Mouse (Mus musculus): ENCODE results near the gene Cmklr1.

Cmklr1 gene

GRCm38 (mm10) chr5:113584439-113584838, 65.8 kb downstream of the Cmklr1 start:
- no peak for DNase-seq

- DNase-seq, result no peak
Observed at GRCm38 (mm10) chr5:113583424-113584162, 66.6 kb downstream of the Cmklr1 start.

DNA sequence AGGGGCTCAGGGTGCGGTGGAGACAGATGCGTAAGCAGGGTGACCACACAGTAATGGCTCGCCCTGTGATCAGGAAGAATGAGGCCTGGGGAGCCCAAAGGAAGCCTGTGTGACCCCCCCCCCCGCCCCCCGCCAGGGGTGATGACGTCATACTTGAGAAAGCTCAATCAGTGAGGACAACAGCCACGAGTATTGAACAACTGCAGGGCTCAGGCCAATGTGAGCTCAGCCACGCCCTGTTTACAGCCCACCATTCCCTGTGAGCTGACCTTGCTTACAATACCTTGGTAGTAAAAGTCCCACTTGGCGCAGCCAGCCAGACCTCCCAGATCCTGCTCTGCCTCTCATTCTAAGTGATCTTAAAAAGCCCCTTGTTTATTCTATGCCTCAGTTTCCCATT, 69.4 kb downstream of the Cmklr1 start:
- DNase-seq, result no peak

GRCm38 (mm10) chr5:113580248-113580647, 70.0 kb downstream of the Cmklr1 start:
- no peak for DNase-seq

DNA sequence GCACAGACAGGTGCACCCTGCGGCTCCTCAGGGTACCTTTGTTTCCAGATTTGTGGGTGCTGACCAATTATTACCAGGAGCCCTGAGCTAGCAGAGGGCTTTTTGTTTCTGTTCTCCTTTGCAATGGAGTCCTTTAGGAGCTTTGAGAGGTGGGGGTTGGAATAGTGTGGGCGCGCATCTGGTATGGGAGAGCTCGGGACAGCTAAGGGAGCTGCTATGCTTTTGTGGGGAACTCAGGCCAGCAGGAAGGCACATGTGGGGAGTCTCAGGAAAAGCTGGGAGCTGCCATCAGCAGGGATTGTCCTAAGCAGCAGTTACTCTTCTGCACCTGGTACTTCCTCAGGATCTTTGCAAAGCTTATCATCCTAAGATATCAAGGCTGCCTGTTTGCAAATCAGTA, 71.1 kb downstream of the Cmklr1 start:
- no peak for DNase-seq

DNA sequence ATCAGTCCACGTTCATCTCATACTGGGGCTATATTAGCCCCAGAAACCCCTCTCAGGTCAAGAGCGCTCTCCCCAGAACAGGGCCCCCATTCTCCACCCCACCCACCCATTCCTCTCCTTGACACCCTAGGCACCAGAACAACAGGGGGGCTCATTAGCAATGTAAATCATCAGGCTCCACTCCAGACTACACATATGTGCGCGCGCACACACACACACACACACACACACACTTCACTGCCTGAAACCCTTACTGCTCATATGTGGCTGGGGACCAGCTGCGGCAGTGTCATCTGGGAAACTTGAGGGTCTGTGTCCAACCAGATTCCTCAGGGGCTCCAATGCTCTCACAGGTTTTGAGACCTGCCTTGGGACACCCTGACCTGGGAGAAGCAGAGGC, 71.8 kb downstream of the Cmklr1 start:
- no peak for DNase-seq

DNA sequence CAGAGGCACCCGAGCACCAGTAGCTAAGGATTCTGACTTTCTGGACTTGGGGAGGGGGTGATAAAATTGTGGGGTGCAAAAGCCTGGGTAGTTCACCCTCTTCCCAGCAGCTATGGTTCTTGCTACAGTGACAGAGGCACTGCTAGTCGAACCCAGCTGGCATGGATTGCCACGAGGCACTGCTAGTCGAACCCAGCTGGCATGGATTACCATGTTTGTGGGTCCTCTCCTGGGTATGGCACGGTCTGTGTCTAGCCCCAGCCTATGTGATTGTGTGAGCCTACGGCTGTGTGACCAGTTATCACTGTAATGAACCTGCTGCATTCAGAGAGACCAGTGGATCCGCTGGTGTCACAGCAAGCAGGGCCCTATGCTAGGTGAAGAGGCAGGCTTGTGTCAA, 72.7 kb downstream of the Cmklr1 start:
- no peak for DNase-seq

DNA sequence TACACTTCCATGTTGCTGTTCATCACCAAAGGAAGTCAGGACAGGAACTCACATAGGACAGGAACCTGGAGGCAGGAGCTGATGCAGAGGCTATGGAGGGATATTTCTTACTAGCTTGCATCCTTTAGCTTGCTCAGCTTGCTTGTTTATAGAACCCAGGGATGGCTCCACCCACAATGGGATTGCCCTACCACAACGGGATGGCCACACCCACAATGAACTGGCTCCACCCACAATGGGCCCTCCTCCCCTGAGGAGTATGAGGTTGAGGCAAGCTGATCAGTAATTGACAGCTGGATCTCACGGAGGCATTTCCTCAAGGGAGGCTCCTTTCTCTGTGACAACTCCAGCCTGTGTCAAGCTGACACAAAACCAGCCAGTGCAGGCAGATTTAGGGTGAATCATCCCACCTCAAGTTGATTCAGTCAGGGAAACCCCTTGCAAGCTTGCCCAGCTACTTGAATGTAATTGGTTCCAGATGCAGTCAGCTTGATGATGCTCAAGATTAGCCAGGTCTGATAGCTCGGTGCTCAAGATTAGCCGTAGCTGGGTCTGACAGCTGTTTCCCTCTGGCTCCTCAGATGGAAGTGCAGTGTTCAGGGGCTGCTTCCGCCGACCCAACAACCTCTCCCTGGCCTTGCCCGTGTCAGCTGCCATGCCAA, 80.0 kb downstream of the Cmklr1 start:
- DNase-seq, result no peak

GRCm38 (mm10) chr5:113565858-113566257, 84.4 kb downstream of the Cmklr1 start:
- no peak for DNase-seq

- no peak for DNase-seq
Observed at GRCm38 (mm10) chr5:113565101-113565854, 84.9 kb downstream of the Cmklr1 start.

DNA sequence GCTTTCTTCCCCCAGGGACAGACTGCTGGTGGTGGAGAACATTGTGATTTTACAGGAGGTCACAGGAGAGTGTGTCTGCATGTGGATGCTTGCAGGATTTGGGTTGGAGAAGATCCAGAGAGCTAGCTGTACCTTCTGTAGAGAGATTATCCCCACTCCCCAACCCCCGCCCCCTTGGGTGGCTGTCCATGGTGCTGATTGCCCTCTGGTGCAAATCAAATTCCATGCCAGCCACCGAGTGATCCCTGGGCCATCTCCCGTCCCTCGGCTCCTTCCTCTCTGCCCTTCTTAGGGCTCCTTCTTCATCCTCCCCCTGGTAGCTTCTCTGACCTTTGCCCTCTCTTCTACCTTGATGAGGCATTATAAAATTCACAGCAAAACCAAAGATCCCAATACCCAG, 85.8 kb downstream of the Cmklr1 start:
- no peak for DNase-seq
